Mouse (Mus musculus) hindbrain, postnatal 0 days (tissue): Measurements from ENCODE around the gene Pak3. TPM values are rescaled to one million over a fixed set of nuclear protein-coding genes. Genes with fewer than 3 reads are reported as not detected.
A peak's percentile ranks its signal among the peaks of the same experiment; 100 is the strongest.

Experiments used
- ATAC-seq: fragments of 200-750 bp; cut with Nextera tagmentation; 2 replicates; pipeline ENCODE4 v1.8.0; 2017; ENCODE audit warnings: mild to moderate bottlenecking, moderate TSS enrichment, moderate library complexity
- DNase-seq: peaks from one replicate; pipeline ENCODE4 v3.0.0-alpha.2; 2015; ENCODE audit warnings: low spot score
- H3K27ac ChIP-seq: fragments of 300-500 bp; sonication (generic); 2 replicates; pipeline ENCODE4 v1.5.1; 2014; ENCODE audit warnings: mild to moderate bottlenecking
- H3K27me3 ChIP-seq: fragments of 300-500 bp; sonication (generic); 2 replicates; pipeline ENCODE4 v1.6.1; 2014; ENCODE audit warnings: low read length, mixed read lengths; ENCODE audit not compliant: insufficient read depth
- H3K36me3 ChIP-seq: fragments of 300-500 bp; sonication (generic); 2 replicates; pipeline ENCODE4 v1.6.1; 2014; ENCODE audit warnings: low read length, mixed read lengths; ENCODE audit not compliant: insufficient read depth
- H3K4me1 ChIP-seq: fragments of 300-500 bp; sonication (generic); 2 replicates; pipeline ENCODE4 v1.6.1; 2014; ENCODE audit warnings: antibody characterized with exemption, low read length, mixed read lengths; ENCODE audit not compliant: insufficient read depth
- H3K4me2 ChIP-seq: fragments of 300-500 bp; sonication (generic); 2 replicates; pipeline ENCODE4 v1.6.1; 2014; ENCODE audit warnings: low read depth, mild to moderate bottlenecking, low read length, moderate library complexity, mixed read lengths
- H3K4me3 ChIP-seq: fragments of 300-500 bp; sonication (generic); 2 replicates; pipeline ENCODE4 v1.5.1; 2014; ENCODE audit warnings: low read length
- H3K9ac ChIP-seq: fragments of 300-500 bp; sonication (generic); replicated peaks from 2 replicates; pipeline ENCODE4 v1.6.1; 2014; ENCODE audit warnings: mild to moderate bottlenecking, low read length, moderate library complexity, mixed read lengths
- H3K9me3 ChIP-seq: fragments of 300-500 bp; sonication (generic); 2 replicates; pipeline ENCODE4 v1.6.1; 2016; ENCODE audit warnings: low read length, mixed read lengths
- CTCF ChIP-seq: IDR thresholded peaks from 2 replicates; pipeline ENCODE4 v1.5.1; 2016; ENCODE audit warnings: antibody characterized with exemption, control low read depth, low read depth
- WGBS: fragments of 180-500 bp; shearing (Covaris S2); extraction: QIAGEN DNeasy Blood & Tissue Kit; methylation state at CpG from one replicate; pipeline ENCODE4 v1.1.7; 2014; 5-methylcytosine and 5-hydroxymethylcytosine counted together
- polyA plus RNA-seq: library from polyadenylated mRNA; unstranded; fragments of >200 nt; fragmentation: Nextera tagmentation; extraction: Ambion mirVana; gene quantifications from 2 replicates; pipeline ENCODE4 v1.2.1, GENCODE M21; 2015
- total RNA-seq: library from RNA; depleted of rRNA; stranded (reverse); fragments of >200 nt; gene quantifications from 2 replicates; pipeline ENCODE4 v1.2.3, GENCODE M21; 2014

The Pak3 gene
- total and polyA plus RNA-seq, 2 experiments from 2014 or later, result 195 to 224 TPM

DNA sequence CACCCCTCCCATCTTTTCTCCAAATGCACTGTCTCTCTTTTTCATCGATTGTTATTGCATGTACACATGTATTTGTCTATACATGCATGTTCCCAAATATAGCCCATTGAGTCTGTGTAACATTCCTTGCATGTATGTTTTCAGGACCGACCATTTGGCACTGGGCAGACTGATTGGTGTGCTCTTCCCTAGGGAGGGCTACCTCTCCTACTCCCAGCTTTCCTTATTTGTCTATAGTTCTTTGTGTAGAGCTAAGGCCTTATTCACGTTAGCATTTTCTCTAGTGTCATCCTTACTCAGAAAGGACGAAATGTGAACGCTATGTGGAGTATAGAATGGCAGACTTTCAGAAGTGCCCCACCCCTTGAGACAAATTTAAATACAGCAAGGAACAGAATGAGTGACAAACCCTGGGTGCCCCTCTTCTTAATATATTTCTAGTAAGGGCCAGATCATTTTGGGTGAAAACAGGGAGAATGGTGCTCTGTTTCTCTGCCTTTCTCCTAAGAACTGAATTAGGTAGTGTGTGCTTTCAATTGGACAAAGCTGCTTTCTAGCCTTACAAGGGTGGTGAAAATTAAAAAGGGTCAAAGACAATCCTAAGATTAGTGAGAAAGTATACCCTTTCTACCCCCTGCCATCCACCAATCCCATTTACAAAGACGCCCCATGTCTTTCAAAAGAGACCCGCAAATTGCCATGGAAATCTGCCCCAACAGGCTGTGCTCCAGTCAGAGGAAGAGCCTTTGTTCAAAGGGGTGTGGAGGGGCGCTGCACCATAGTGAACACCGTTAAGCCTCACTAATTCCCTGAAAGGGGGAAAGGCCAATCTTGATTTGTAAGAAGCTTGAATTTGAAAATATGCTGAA, 136.2 kb downstream of the Pak3 start:
- Histone ChIP-seq H3K36me3 (no peaks in the 10 kb centered on the region), H3K9me3 (no peaks in the 10 kb centered on the region), H3K27ac (no peak overlapping the region), H3K4me2 (no peak overlapping the region), H3K4me3 (no peak overlapping the region), H3K27me3 (no peaks in the 10 kb centered on the region), H3K9ac (no peak overlapping the region), H3K4me1 (no peaks in the 10 kb centered on the region)
- no peak for DNase-seq
- TF ChIP-seq CTCF, result no peak
- no peak for ATAC-seq
- 35% methylated on average over 9 of the region's 9 CpGs for WGBS

- TF ChIP-seq CTCF, result no peak
- ATAC-seq (no peak), DNase-seq (no peak)
- 22% methylated on average over 3 of the region's 3 CpGs for WGBS
- no peaks in the 10 kb centered on the region for H3K4me1 ChIP-seq
- no peak overlapping the region for H3K27ac ChIP-seq
- no peaks in the 10 kb centered on the region for H3K27me3 ChIP-seq
- no peak overlapping the region for H3K4me3 ChIP-seq
- no peaks in the 10 kb centered on the region for H3K36me3 ChIP-seq
- H3K4me2 ChIP-seq, result no peak overlapping the region
- H3K9me3 ChIP-seq, result no peaks in the 10 kb centered on the region
- H3K9ac ChIP-seq, result no peak overlapping the region
Measured at GRCm38 (mm10) chrX:143655177-143655492, 136.7 kb downstream of the Pak3 start.

DNA sequence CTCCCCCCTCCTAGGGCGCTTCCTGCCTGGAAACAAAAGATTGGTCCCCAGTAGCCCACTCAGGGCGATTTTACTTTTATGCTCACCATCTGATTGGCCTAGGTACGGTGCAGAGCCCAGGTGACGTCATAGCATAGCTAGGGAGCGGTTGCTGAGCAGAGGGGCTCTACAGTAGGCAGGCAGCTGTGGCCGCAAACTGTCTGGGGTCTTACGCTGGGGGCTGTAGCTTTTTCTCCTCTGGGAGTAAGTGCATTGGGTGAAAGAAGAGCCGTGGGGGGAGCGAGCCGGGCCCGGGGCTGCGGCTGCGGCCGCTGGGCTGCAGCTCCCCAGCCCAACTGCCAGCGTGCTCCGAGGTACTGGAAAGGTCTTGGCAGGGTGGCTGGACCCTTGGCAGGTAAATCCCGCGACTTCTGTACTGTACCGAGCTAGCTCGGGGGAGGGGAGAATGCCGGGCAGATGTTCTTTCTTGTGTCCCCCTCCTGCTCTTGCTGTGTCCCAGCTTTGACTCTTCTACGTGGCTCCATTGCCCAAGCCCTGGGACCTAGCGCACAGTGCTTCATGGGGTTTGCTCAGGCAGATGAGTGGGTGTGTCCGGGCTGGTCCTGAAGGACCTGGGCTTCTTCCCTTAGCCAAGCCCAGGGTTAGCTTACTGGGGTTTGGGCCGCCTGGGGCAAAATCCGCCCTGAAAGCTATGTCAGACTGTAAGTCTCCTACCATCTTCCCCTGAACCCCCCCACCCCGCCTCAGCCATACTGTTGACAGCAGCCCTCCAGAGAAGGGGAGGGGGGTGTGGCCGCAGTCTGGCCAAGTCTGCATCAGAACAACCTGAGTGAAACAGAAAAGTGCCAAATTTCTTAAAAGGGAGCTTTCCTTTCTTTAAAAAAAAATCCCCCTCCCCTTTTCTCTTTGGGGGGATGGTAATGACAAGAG, 146.1 kb downstream of the Pak3 start:
- 31% methylated on average over 28 of the region's 28 CpGs for WGBS
- TF ChIP-seq CTCF, result no peak
- no peaks in the 10 kb centered on the region for H3K4me1 ChIP-seq
- H3K4me2 ChIP-seq, result peak overlapping the region; percentile 55
- no peaks in the 10 kb centered on the region for H3K36me3 ChIP-seq
- peak overlapping the region; percentile 50 for H3K4me3 ChIP-seq
- DNase-seq, result peak; percentile 88
- H3K27me3 ChIP-seq, result no peaks in the 10 kb centered on the region
- peak overlapping the region; percentile 73 for H3K9ac ChIP-seq
- H3K27ac ChIP-seq, result peak overlapping the region; percentile 76
- ATAC-seq, result peak; percentile 96
- H3K9me3 ChIP-seq, result no peaks in the 10 kb centered on the region

DNA sequence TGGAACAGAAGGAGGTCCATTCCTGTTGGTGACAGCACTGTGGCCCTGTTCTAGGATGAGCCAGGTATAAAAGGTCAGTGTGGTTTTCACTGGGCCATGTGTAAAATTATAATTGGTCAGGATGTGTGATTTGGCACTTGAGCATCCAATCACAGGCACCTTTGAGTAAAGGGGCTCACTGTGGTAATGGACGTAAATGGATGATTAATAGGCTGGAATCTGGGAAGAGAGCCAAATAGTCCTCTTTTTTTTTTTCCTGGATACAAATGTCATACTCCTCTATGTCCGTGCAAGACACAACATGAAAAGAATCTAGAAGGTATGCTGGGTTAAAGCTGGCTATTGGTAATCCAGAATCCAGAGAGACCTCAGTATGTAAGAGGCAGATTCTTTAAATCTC, 147.4 kb downstream of the Pak3 start:
- DNase-seq, result peak; percentile 11

DNA sequence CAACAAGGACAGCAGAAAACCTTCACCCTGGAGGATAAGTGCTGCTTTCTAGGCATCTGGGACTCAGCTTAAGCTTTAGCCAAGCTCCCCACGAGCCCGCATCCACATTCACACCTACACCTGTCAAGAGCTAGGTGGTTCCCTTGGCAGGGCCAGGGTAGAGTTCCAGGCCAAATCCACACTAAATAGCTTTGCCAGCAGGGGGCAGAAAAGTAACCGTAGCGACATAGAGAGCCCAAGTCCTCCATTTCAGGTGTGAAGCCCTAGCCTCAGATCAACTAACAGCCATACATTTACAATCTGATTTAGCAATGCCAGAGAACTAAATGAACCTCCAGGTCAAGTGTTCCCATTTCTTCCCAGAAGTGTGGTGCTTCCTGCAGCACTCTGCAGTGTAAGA, 148.6 kb downstream of the Pak3 start:
- peak; percentile 38 for TF ChIP-seq CTCF
- Histone ChIP-seq H3K36me3 (no peaks in the 10 kb centered on the region), H3K4me1 (no peaks in the 10 kb centered on the region), H3K27ac (no peak overlapping the region), H3K27me3 (no peaks in the 10 kb centered on the region), H3K4me2 (peak overlapping the region; percentile 55), H3K9ac (no peak overlapping the region), H3K4me3 (peak overlapping the region; percentile 11), H3K9me3 (no peaks in the 10 kb centered on the region)
- DNase-seq (peak; percentile 58), ATAC-seq (no peak)
- 51% methylated on average over 4 of the region's 4 CpGs for WGBS

More for the DNA sequence above, 147.4 kb downstream of the Pak3 start:
- Histone ChIP-seq H3K27ac (0 out of 2 replicates have a peak overlapping the region, but pooled peaks have one; percentile 76), H3K4me1 (no peaks in the 10 kb centered on the region), H3K9me3 (no peaks in the 10 kb centered on the region), H3K9ac (no peak overlapping the region; the same call in 1 of the 2 replicates), H3K27me3 (no peaks in the 10 kb centered on the region), H3K4me2 (peak overlapping the region; percentile 55), H3K36me3 (no peaks in the 10 kb centered on the region), H3K4me3 (peak overlapping the region; percentile 50)
- 0 out of 2 replicates have a peak, but pooled peaks have one; percentile 12 for ATAC-seq
- WGBS, result 42% methylated on average over 2 of the region's 2 CpGs
- no peak for TF ChIP-seq CTCF

DNA sequence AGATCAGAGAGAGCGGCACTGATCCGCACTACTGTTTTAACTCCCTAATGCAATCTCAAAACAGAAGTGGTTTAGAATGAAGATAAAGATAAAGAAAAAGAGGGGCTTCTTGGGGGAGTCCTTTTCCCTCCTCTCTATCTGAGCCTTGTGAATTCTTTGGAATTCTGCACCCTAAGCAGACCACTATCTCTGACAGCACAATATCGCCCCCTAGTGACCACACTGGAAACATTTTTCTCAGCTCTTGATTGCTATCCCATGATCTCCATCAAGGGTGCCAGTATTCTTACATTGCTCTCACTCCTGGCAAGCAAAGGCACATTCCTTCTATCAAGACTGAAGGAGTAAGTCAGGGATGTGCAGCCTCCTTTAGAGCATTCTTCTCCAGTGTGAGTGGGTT, 149.9 kb downstream of the Pak3 start:
- H3K27ac ChIP-seq, result no peak overlapping the region
- ATAC-seq (no peak), DNase-seq (peak; percentile 79)
- no peak overlapping the region for H3K4me3 ChIP-seq
- no peaks in the 10 kb centered on the region for H3K27me3 ChIP-seq
- WGBS, result 45% methylated on average over 3 of the region's 3 CpGs
- H3K9ac ChIP-seq, result no peak overlapping the region
- no peaks in the 10 kb centered on the region for H3K9me3 ChIP-seq
- no peaks in the 10 kb centered on the region for H3K4me1 ChIP-seq
- peak; percentile 78 for TF ChIP-seq CTCF
- H3K4me2 ChIP-seq, result peak overlapping the region; percentile 55; the same call in 1 of the 2 replicates
- H3K36me3 ChIP-seq, result no peaks in the 10 kb centered on the region
